ENCODE assay signal across 19 mouse cellular contexts in the genomic region with DNA sequence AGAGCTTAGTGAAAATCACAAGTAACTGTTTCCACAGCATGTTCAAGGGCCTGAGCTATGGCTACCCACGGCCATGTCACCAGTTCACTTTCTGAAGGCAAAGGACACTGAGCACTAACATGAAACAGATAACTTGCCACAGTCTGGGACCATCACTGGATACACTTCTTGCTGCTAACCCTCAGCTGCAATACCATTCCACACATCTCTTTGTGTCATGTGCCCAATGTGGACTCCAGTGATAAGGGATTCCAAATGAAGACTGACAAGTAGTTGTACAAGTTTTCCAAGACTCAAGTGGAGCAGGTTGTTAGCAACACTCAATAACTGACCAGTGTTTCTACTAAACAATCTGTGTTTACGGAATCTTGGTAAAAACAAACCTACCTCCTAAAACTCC. TPM values are rescaled to one million over a fixed set of nuclear protein-coding genes. Genes with fewer than 3 reads are reported as not detected.
A peak's percentile ranks its signal among the peaks of the same experiment; 100 is the strongest.
DNase-seq lines count a peak whose midpoint lies in the region; ATAC-seq lines count a peak whose summit lies in the region.
"Had no signal": no experiment of that assay in that cellular context is flagged by ENCODE, and none has a peak within 500 bp of the region (broad histone marks: within the 10 kb centered on the region; RNA-seq: fewer than 3 reads in every experiment).

No protein-coding gene starts in this region.

- 79% methylated on average over 2 of the region's 2 CpGs for WGBS in liver, embryonic 11.5 days

- no peak for DNase-seq in liver, embryonic 11.5 days (ENCODE audit: low spot score)
- DNase-seq in liver: no peak
- DNase-seq in heart, postnatal 4 days: peak; percentile 42
- no peak for DNase-seq in right cerebral cortex, adult 18-20 months
- DNase-seq: adrenal gland, adult 8-10 months; B cell, adult 2 months; right cerebral cortex, postnatal 25 days; thymus, postnatal 25 days had no signal

- H3K36me3 ChIP-seq in liver, embryonic 11.5 days (ENCODE audit: control insufficient read depth, insufficient read depth, low read length): no peaks in the 10 kb centered on the region
- H3K36me3 ChIP-seq: embryonic facial prominence, embryonic 13.5 days; forebrain, embryonic 12.5 days; kidney, embryonic 15.5 days; limb, embryonic 15.5 days had no signal

- no peaks in the 10 kb centered on the region for H3K27me3 ChIP-seq in liver, embryonic 11.5 days (replicated peaks; ENCODE audit: control insufficient read depth, insufficient read depth, low read length)
- H3K27me3 ChIP-seq: embryonic facial prominence, embryonic 13.5 days; forebrain, embryonic 12.5 days; kidney, embryonic 15.5 days; limb, embryonic 15.5 days had no signal

- peak; percentile 84 for ATAC-seq in liver, embryonic 11.5 days (replicated peaks; ENCODE audit: low FRiP score)
- peak; percentile 61 for ATAC-seq in common myeloid progenitor, adult 5-6 weeks (replicated peaks; ENCODE audit: low read depth, poor library complexity, severe bottlenecking)
- peak; percentile 69 for ATAC-seq in megakaryocyte progenitor cell, adult 5-6 weeks (replicated peaks; ENCODE audit: poor library complexity)
- no peak for ATAC-seq in monocyte, adult 5-6 weeks (replicated peaks; ENCODE audit: insufficient number of reproducible peaks, low FRiP score, low TSS enrichment, poor library complexity, severe bottlenecking)
- ATAC-seq: inflammation-experienced regulatory T-cells, adult 6 months had no signal

- no peak overlapping the region for H3K4me2 ChIP-seq in liver, embryonic 11.5 days
- H3K4me2 ChIP-seq: embryonic facial prominence, embryonic 13.5 days; forebrain, embryonic 12.5 days; kidney, embryonic 15.5 days; limb, embryonic 15.5 days had no signal

- no peak overlapping the region for H3K27ac ChIP-seq in liver, embryonic 11.5 days (ENCODE audit: low read depth, low read length)
- H3K27ac ChIP-seq: embryonic facial prominence, embryonic 13.5 days; forebrain, embryonic 12.5 days; kidney, embryonic 15.5 days; layer of hippocampus, adult 2 months; limb, embryonic 15.5 days; macrophage had no signal

- H3K9ac ChIP-seq in liver, embryonic 11.5 days (ENCODE audit: low read depth, low read length): no peak overlapping the region
- H3K9ac ChIP-seq: embryonic facial prominence, embryonic 13.5 days; forebrain, embryonic 12.5 days; kidney, embryonic 15.5 days; limb, embryonic 15.5 days had no signal

- H3K9me3 ChIP-seq in liver, embryonic 11.5 days (ENCODE audit: control insufficient read depth, low read length): no peaks in the 10 kb centered on the region
- H3K9me3 ChIP-seq: embryonic facial prominence, embryonic 13.5 days; forebrain, embryonic 12.5 days; kidney, embryonic 15.5 days; limb, embryonic 15.5 days had no signal

- peaks cover 12% of the 10 kb centered on the region for H3K4me1 ChIP-seq in liver, embryonic 11.5 days (replicated peaks; ENCODE audit: control insufficient read depth, insufficient read depth, low read length)
- H3K4me1 ChIP-seq: embryonic facial prominence, embryonic 13.5 days; forebrain, embryonic 12.5 days; kidney, embryonic 15.5 days; limb, embryonic 15.5 days had no signal

- no peak overlapping the region for H3K4me3 ChIP-seq in liver, embryonic 11.5 days (ENCODE audit: low read depth, low read length)
- H3K4me3 ChIP-seq: embryonic facial prominence, embryonic 13.5 days; forebrain, embryonic 12.5 days; kidney, embryonic 15.5 days; layer of hippocampus, adult 2 months; limb, embryonic 15.5 days had no signal

RNA-seq across cellular contexts. Expression of a gene that starts 2.2 kb away (rescaled TPM):
- 0.94 and 2.5 TPM in 2 replicates for polyA plus RNA-seq in liver, embryonic 11.5 days (2014; fragmentation: Nextera tagmentation; extraction: Ambion mirVana)
- 1.2 TPM in 1 of 2 replicates, not detected in the other for total RNA-seq in common myeloid progenitor, adult 5-6 weeks (2017)
- total RNA-seq in heart, postnatal 4 days (2021): 1,000 to 10,000 TPM; 3,107 to 3,542 TPM
- total RNA-seq in megakaryocyte progenitor cell, adult 5-6 weeks (2015): 0.64 TPM in 1 of 2 replicates, not detected in the other
- 0.07 and 0.21 TPM in 2 replicates for total RNA-seq in megakaryocyte progenitor cell, adult 5-6 weeks (2017)
- 0.53 TPM in 1 of 3 replicates, not detected in the others for total RNA-seq in monocyte, adult 5-6 weeks (2017)
- total RNA-seq: neutrophil, adult 5-6 weeks had no signal
- polyA plus RNA-seq: macrophage had no signal

RNA-seq across cellular contexts. Expression of a gene that starts 44.5 kb away (rescaled TPM):
- 2.6 and 3.0 TPM in 2 replicates for polyA plus RNA-seq in liver, embryonic 11.5 days (2014; fragmentation: Nextera tagmentation; extraction: Ambion mirVana)
- 24.1 and 30.8 TPM in 2 replicates for total RNA-seq in common myeloid progenitor, adult 5-6 weeks (2017)
- 10 to 100 TPM; 21.1 to 21.5 TPM for total RNA-seq in heart, postnatal 4 days (2021)
- 34.0 and 37.0 TPM in 2 replicates for total RNA-seq in megakaryocyte progenitor cell, adult 5-6 weeks (2015)
- total RNA-seq in megakaryocyte progenitor cell, adult 5-6 weeks (2017): 34.9 and 44.2 TPM in 2 replicates
- total RNA-seq in monocyte, adult 5-6 weeks (2017): 27.4 to 28.7 TPM (median 28.1 TPM) in 3 replicates

Comparison
In these comparisons a context has a peak if more than half of its experiments do, and no peak if none do; other contexts are left out.
1. RNA of a gene that starts 2.2 kb away (total RNA-seq): 3,107 to 3,542 TPM in heart, postnatal 4 days; 1.2 TPM in common myeloid progenitor, adult 5-6 weeks, 0.07 to 0.64 TPM in megakaryocyte progenitor cell, adult 5-6 weeks and 0.53 TPM in monocyte, adult 5-6 weeks; every median in the first group is over 1,000 times any median in the second.